Mouse (Mus musculus) kidney, adult 8-10 months (tissue): ENCODE results near the gene Hivep3.

Source experiments
- DNase-seq, 2 experiments: peaks; one replicate each; pipeline ENCODE4 v3.0.0; 2022

Gene Hivep3

DNA sequence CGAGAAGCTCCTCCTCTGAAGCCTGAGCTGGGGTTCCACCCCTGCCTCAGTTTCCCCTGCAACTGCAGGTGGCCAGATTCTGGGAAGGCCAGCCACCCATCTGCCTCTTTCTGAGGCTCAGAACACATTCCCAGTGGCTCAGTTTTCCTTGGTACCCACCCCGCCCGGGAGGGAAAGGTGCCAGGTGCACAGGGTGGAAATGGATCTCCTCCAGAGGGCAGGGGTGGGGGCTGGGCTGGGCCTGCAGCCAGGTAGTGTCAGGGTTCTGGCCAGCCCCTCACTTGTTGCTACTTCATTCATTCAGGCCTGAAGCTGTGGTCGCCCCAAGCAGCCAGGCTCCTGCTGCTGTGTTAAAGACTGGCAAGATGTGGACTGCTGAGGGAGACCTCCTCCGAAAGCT, 430.7 kb downstream of the Hivep3 start:
- no peak for DNase-seq

DNA sequence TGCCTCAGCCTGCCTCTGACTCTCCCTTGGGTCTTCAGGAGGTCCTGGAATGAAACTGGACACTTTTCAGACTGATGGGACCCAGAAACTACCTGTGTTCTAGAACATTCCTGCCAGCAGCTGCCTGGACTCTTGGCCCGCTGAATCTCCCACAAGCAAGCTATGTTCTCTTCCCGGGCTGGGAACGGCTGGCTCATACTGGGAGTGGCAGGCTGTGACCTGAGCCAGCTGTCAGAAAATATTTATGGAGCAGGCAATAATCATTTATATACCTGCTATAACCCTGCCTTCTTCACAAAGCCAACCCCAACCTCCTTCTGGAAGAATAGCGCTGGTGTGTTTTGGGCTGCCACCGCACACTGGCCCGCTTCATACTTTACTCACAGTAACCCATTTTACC, 434.2 kb downstream of the Hivep3 start:
- DNase-seq, result no peak

DNA sequence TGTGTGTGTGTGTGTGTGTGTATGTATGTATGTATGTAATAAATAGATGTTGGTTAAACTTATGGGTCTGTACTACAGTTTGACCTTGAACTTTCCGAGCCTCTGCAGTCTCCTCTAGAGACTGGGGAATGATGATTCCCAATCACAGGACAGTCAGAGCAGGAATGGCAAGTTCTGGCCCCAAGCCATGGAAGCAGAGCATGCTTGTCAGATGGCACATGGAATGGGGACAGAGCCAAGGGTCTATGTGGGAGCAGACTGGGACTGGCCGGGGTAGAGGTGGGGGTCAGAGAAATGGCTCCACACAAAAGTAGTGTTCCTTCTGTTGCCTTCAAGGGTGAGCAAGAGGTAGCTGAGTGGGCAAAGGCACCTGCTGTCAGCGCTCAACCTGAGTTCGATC, 434.8 kb downstream of the Hivep3 start:
- no peak for DNase-seq

DNA sequence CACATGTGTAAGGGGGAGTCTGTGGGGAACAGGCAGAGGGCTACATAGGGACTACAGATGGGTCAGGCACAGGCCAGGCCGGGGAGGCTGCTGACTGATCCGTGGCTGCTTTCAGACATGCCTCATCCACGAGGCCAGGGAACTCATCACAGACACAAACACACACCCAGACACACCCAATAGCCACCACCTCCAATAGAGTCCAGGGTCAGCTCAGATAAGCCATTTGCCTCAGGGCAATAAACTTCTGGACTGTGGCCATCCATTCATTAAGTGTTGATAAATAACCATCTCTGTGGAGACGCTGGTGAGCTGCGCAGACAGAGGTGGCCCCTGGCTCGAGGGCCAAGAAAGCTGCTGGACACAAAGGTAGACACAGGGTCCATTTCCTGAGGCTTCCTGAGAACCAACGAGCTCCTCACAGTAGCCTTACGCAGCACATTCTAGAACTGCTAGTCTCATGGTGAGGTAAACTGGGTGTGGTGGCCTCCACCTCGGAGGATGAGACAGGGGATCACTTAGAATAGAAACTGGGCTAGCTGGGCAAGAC, 436.9 kb downstream of the Hivep3 start:
- DNase-seq, result no peak

DNA sequence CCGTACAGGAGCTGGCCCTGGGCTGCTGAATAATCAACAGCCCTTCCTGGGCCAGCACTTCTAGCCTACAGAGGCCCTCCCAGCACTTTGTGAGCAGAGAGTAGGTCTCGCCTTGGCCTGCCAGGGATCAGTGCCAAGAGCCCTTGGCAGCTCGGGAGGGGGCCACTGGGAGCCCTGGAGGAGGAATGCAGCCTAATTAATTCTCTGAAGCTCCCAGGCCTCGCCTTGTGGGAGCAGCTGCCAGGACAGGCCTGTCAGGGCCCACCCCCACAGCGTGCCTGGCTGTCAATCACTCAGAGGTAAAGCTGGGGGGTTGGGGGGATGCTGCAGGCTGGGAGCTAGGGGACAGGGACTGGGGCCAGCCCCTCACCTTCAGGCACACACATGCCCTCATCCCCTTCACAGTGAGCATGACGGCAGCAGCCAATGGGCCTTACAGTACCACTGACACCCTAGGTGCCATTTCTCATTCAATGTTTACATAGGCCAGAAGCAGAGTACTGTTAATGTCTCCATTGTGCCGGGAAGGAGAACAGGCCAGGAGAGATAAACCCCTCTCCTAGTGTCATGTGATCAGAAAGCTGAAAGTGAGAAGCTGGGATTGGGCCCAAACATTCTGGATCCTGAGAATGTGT, 438.6 kb downstream of the Hivep3 start:
- DNase-seq, result no peak

DNA sequence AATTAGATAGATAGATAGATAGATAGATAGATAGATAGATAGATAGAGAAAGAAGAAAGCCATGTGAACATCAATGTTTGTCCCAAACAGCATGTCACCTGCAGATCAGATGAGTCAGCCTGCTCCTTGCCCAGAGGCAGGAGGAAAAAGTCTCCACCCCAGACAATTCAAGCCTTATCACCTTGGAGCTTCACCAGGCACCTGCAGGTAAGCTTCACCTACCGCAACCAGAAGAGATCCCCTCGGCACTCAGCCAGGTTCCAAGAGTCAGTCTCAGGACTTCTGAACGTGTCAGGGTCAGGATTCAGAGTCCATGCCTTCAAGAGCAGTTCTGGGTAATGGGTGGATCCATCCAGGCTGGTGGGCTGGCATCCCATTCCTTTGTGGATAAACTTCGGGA, 445.5 kb downstream of the Hivep3 start:
- no peak for DNase-seq

DNA sequence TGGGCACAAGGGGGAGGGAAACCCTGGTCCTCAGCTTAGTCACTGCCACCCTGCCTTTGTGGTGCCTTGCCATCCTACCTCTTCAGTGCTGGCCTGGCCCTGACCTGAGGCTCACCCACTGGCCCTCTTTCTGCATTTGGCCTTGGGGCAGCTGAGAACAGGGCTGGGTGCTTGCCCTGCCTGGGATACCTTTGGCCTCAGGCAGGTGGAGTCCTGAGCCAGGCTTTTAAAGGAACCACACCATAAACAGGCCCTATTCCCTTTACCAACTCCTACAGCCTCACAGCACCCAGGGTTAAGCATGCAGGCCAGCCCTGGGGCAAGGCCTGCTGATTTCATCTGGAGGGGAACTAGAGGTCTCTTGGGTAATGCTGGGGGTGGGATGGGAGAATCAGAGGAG, 447.0 kb downstream of the Hivep3 start:
- no peak for DNase-seq

DNA sequence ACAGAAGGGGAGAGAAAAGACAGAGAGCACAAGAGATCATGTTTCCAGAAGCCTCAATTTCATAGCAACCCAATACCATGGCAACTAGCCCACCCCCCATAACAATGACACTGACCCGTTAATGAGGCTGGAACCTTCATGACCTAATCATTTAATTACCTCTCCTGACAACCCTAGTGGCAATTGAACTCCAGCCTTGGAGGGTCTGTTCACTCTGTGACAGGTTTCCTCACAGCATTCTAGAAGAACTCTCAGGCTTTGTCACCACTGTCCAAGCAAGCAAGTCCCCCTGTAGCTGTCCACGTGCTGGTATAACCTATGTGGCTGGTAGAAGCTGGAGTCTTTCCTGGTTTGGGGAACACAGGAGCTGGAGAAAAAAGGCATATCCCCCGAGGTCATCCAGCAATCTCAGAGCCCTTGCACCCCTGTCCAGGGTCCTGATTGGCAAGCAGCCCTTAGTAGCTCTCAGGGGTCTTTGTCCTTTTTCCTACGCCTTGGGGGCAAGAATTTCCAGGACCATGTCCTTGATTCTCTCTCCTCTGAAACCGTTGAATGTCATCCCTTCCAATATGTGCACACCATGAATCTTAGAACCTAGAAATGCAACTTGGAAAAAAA, 450.9 kb downstream of the Hivep3 start:
- no peak for DNase-seq

DNA sequence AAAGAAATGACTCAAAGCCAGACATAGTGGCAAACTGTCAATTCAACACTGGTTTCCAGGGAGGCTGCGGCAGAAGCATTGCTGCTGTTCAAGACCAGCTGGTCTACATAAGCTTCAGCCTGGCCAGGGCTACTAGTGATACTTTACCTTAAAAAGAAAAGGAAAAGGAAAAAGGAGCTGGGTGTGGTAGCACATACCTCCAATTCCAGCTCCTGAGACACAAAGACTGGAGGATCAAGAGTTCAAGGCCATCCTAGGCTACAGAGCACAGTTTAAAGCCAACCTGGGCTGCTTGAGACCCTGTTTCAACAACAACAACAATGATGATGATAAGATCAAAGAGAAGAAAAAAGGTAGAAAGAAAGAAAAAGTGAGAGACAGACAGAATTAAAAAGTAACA, 452.9 kb downstream of the Hivep3 start:
- no peak for DNase-seq

DNA sequence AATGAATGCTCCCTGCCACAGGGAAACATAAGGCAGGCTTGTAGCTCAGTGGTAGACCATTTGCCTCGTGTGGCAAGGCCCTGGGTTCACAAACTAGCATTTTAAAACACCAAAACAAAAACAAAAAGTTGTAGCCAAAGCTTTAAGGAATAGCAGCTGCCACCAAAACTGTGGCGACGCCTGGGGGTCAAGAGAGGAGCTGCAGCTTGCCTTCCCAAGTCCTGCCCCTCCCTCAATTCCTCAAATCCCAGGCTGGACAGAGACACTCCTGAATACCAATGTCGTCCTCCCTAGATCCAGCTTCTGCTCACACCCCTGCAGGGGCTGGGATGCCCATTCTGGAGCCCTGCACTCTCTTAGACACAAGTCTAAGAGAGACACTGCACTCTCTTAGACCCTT, 453.4 kb downstream of the Hivep3 start:
- DNase-seq, result no peak
